Mouse (Mus musculus) forebrain, embryonic 12.5 days (tissue): ENCODE data around the gene Kif27. TPM values are rescaled to one million over a fixed set of nuclear protein-coding genes. Genes with fewer than 3 reads are reported as not detected.
A peak's percentile ranks its signal among the peaks of the same experiment; 100 is the strongest.
"Not testable (repeated sequence)": the region's sequence is repeated elsewhere in the genome, so short reads cannot be mapped to it uniquely, and the experiment has no call there.

Experiments
- ATAC-seq: fragments of 200-750 bp; cut with Nextera tagmentation; 2 replicates; pipeline ENCODE4 v1.8.0; 2017; ENCODE audit warnings: moderate TSS enrichment; ENCODE audit not compliant: low FRiP score
- H3K27ac ChIP-seq: fragments of 300-500 bp; sonication (generic); 2 replicates; pipeline ENCODE4 v1.5.1; 2016; ENCODE audit warnings: mild to moderate bottlenecking
- H3K27me3 ChIP-seq: fragments of 300-500 bp; sonication (generic); 2 replicates; pipeline ENCODE4 v1.6.1; 2016; ENCODE audit warnings: mild to moderate bottlenecking
- H3K36me3 ChIP-seq: fragments of 300-500 bp; sonication (generic); replicated peaks from 2 replicates; pipeline ENCODE4 v1.6.1; 2016; ENCODE audit warnings: mild to moderate bottlenecking
- H3K4me1 ChIP-seq: fragments of 300-500 bp; sonication (generic); 2 replicates; pipeline ENCODE4 v1.6.1; 2016
- H3K4me2 ChIP-seq: fragments of 300-500 bp; sonication (generic); 2 replicates; pipeline ENCODE4 v1.6.1; 2016; ENCODE audit warnings: mild to moderate bottlenecking, moderate library complexity
- H3K4me3 ChIP-seq: fragments of 300-500 bp; sonication (generic); replicated peaks from 2 replicates; pipeline ENCODE4 v1.5.1; 2016; ENCODE audit warnings: mild to moderate bottlenecking
- H3K9ac ChIP-seq: fragments of 300-500 bp; sonication (generic); 2 replicates; pipeline ENCODE4 v1.6.1; 2016; ENCODE audit warnings: mild to moderate bottlenecking
- H3K9me3 ChIP-seq: fragments of 300-500 bp; sonication (generic); 2 replicates; pipeline ENCODE4 v1.6.1; 2016
- WGBS: fragments of 180-500 bp; shearing (Covaris S2); methylation state at CpG from one replicate; pipeline ENCODE4 v1.1.7; 2016; 5-methylcytosine and 5-hydroxymethylcytosine counted together
- polyA plus RNA-seq: library from polyadenylated mRNA; unstranded; fragments of >200 nt; fragmentation: Nextera tagmentation; extraction: Ambion mirVana; gene quantifications from 2 replicates; pipeline ENCODE4 v1.2.1, GENCODE M21; 2016

The Kif27 gene
- polyA plus RNA-seq, 1 experiment from 2014 or later, result 1.7 TPM

GRCm38 (mm10) chr13:58385547-58385920, 26.6 kb upstream of the Kif27 start:
- Histone ChIP-seq H3K4me3 (peak overlapping the region; percentile 85), H3K27me3 (no peaks in the 10 kb centered on the region), H3K4me1 (peaks cover 11% of the 10 kb centered on the region), H3K27ac (0 out of 2 replicates have a peak overlapping the region, but pooled peaks have one; percentile 5), H3K36me3 (peaks cover 35% of the 10 kb centered on the region), H3K9ac (peak overlapping the region; percentile 75; the same call in 1 of the 2 replicates), H3K9me3 (peaks cover 14% of the 10 kb centered on the region), H3K4me2 (peak overlapping the region; percentile 88)
- no peak for ATAC-seq
- WGBS, result 87% methylated on average over 7 of the region's 7 CpGs

DNA sequence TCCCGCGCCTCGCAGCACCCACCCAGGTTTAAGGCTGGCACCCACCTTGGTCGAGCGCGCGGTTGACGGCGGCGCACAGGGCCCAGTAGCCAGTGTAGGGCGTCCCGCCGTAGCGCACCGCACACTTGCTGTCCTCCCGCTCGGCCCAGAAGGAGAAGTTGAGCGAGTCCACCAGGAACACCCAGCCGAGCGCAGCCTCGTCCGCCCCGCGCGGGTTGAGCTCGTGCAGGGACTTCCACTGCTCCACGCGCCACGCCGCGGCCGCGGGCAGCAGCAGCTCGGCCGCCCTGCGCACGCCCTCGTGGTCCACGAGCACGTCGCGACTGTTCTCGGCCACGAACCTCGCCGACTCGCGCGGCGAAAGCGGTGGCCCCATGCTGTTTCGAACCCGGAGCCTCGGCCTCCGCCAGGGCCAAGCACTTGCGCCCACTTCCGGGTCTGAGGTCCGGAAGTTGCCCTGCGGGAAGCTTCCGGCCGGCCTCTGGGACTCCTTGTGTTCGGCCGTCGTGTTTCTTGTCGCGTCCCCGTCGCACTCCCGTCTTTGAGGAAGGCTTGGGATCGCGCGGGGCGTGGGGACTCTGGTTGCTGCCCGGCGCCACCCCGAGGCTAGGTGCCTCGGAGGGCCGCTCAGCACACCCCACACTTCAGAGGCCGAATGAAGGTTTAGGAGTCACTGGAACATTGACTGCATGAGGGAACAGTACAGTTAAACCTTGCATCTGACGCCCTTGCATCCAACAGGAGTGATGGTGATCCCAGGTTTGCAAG, 26.0 kb upstream of the Kif27 start, which contains the start of gene 2210016F16Rik:
Gene 2210016F16Rik, minus strand, starts transcription at position 447 of the 768 bp plus-strand sequence.
- WGBS, result 3% methylated on average over 80 of the region's 80 CpGs
- Histone ChIP-seq H3K9me3 (peaks cover 20% of the 10 kb centered on the region), H3K36me3 (peaks cover 35% of the 10 kb centered on the region), H3K27ac (0 out of 2 replicates have a peak within 1 kb of the TSS, but pooled peaks have one; percentile 5), H3K4me1 (peaks cover 11% of the 10 kb centered on the region), H3K27me3 (no peaks in the 10 kb centered on the region), H3K4me3 (peak within 1 kb of the TSS; percentile 85), H3K4me2 (peak within 1 kb of the TSS; percentile 88), H3K9ac (peak within 1 kb of the TSS; percentile 75)
- ATAC-seq, result peak; percentile 73

DNA sequence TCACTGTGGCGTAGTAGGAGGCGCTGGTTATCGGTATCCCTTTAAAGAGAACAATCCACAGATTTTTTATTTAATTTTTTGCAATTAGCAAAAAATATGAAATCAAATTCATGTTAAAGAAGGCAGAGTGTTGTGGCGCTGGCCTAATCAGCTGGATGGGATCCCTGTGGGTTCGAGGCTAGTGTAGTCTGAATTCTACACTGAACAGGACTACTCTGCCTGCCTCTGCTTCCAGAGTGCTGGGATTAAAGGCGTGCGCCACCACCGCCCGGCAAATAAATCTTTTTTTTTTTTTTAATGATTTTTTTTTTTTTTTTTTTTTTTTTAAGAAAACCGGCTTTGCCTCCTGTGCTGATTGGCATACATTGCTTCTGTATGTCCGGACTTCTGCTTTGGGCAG, 25.4 kb upstream of the Kif27 start:
- ATAC-seq, result 0 out of 2 replicates have a peak, but pooled peaks have one; percentile 21
- peak overlapping the region; percentile 88 for H3K4me2 ChIP-seq
- WGBS, result 49% methylated on average over 11 of the region's 11 CpGs
- H3K4me1 ChIP-seq, result peaks cover 11% of the 10 kb centered on the region
- H3K27me3 ChIP-seq, result no peaks in the 10 kb centered on the region
- peak overlapping the region; percentile 75 for H3K9ac ChIP-seq
- H3K36me3 ChIP-seq, result peaks cover 31% of the 10 kb centered on the region
- H3K27ac ChIP-seq, result no peak overlapping the region
- H3K4me3 ChIP-seq, result peak overlapping the region; percentile 85
- H3K9me3 ChIP-seq, result peaks cover 21% of the 10 kb centered on the region

DNA sequence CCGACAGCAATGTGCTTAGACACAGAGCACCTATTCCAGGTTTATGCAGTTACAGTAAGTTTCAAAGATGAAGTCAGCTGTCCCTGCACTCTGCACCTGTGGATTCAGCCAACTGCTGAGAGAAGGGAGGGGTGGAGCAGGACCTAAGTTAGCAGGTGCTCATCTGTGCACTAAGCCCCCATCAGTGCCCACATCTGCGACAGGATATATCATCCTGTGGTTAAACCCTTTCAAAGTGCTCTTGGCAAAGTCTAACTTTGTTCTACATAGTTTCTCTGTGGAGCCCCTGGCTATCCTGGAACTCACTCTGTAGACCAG, 14.2 kb upstream of the Kif27 start:
- no peak for ATAC-seq
- Histone ChIP-seq H3K9ac (no peak overlapping the region), H3K4me3 (no peak overlapping the region), H3K36me3 (no peaks in the 10 kb centered on the region), H3K27me3 (no peaks in the 10 kb centered on the region), H3K27ac (no peak overlapping the region), H3K9me3 (no peaks in the 10 kb centered on the region), H3K4me2 (no peak overlapping the region), H3K4me1 (no peaks in the 10 kb centered on the region)
- WGBS, result 87% methylated on average over 2 of the region's 2 CpGs

GRCm38 (mm10) chr13:58372278-58373152, 13.6 kb upstream of the Kif27 start:
- no peaks in the 10 kb centered on the region for H3K27me3 ChIP-seq
- H3K4me2 ChIP-seq, result no peak overlapping the region
- H3K36me3 ChIP-seq, result no peaks in the 10 kb centered on the region
- WGBS, result 88% methylated on average over 5 of the region's 5 CpGs
- H3K4me3 ChIP-seq, result no peak overlapping the region
- no peaks in the 10 kb centered on the region for H3K9me3 ChIP-seq
- no peak overlapping the region for H3K9ac ChIP-seq
- H3K4me1 ChIP-seq, result no peaks in the 10 kb centered on the region
- no peak for ATAC-seq
- H3K27ac ChIP-seq, result no peak overlapping the region

DNA sequence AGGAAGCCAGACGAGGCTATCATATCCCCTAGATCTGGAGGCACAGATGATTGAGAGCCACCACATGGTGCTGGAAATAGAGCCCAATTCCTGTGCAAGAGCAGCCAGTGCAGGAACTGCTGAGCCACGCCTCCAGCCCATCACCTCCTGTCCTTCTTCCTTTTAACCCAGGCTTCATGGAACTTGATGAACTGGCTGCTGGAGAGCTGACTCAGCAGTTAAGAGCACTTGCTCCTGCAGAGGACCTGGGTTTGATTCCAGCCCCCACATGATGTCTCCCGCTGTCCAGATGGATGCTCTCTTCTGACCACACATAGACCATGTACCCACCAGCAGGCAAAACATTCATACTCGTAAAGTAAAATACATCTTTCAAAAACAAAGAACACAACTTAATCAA, 9.9 kb upstream of the Kif27 start:
- Histone ChIP-seq H3K4me3 (no peak overlapping the region), H3K27me3 (no peaks in the 10 kb centered on the region), H3K4me1 (no peaks in the 10 kb centered on the region), H3K9ac (no peak overlapping the region), H3K4me2 (no peak overlapping the region), H3K27ac (no peak overlapping the region), H3K9me3 (no peaks in the 10 kb centered on the region), H3K36me3 (no peaks in the 10 kb centered on the region)
- 81% methylated on average over 4 of the region's 4 CpGs for WGBS
- no peak for ATAC-seq

DNA sequence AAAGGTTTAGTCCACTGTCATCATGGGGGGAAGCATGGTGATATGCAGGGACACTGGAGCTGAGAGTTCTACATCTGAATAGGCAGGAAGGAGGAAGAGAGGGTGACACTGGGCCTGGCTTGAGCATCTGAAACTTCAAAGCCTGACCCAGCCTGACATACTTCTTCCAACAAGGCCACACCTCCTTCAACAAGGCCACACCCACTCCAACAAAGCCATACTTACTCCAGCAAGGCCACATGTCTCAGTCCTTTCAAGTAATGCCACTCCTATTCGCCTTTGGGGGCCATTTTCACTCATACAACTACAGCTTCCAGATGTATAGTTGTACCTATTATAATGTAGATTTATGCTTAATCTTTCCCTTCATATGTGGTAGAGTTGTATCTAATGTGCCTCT, 8.7 kb upstream of the Kif27 start:
- no peak for ATAC-seq
- Histone ChIP-seq H3K4me1 (no peaks in the 10 kb centered on the region), H3K27ac (no peak overlapping the region), H3K4me3 (no peak overlapping the region), H3K4me2 (no peak overlapping the region), H3K27me3 (no peaks in the 10 kb centered on the region), H3K36me3 (no peaks in the 10 kb centered on the region), H3K9ac (no peak overlapping the region), H3K9me3 (no peaks in the 10 kb centered on the region)
- WGBS, result 58% methylated on average over 1 of the region's 1 CpGs

DNA sequence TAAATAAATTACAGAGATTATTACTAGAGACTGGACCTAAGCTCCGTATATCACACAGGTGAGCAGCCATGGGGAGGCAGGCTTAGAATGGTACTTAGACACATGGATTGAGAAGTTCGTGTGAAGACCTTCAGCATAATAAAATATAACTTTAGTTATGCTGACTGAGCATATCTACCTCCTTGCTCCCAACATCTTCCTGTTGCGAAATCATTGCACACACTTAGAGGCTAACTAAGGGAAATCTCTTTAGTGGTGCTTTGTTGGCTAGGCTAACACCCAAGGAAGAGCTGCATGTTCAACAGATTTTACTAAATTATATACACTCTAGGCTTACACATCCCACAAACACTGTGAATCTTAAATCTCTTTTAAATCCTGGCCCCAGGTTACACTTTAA, 7.5 kb upstream of the Kif27 start:
- Histone ChIP-seq H3K4me2 (no peak overlapping the region), H3K27me3 (no peaks in the 10 kb centered on the region), H3K36me3 (no peaks in the 10 kb centered on the region), H3K27ac (no peak overlapping the region), H3K4me3 (no peak overlapping the region), H3K9ac (no peak overlapping the region), H3K4me1 (no peaks in the 10 kb centered on the region), H3K9me3 (no peaks in the 10 kb centered on the region)
- no peak for ATAC-seq
- WGBS, result 88% methylated on average over 3 of the region's 3 CpGs

DNA sequence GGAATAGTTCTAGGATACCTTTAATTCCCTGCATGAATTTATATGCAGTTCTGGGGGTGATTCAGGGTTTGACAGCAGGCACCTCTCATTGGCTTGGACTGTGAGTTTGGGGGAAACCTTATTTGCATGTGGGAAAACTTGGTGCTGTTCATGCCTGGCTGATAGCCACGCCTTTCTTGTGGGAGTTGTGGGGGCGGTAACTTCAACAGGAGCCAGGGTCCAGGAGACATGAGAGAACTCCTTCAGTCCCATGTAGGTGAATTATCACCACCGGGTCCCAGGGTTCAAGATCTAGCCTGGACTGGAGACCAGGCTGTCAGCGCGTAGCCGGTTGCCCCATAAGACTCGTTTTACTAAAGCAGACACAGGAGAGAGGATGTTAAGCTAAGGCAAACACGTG, 6.3 kb upstream of the Kif27 start:
- not testable (repeated sequence) for H3K27ac ChIP-seq, H3K9me3 ChIP-seq, H3K4me2 ChIP-seq, H3K4me1 ChIP-seq, H3K4me3 ChIP-seq, H3K9ac ChIP-seq, H3K27me3 ChIP-seq, H3K36me3 ChIP-seq, ATAC-seq
- 83% methylated on average over 8 of the region's 8 CpGs for WGBS

- H3K9ac ChIP-seq, result no peak overlapping the region
- H3K27ac ChIP-seq, result no peak overlapping the region
- H3K27me3 ChIP-seq, result no peaks in the 10 kb centered on the region
- ATAC-seq, result no peak
- H3K4me3 ChIP-seq, result no peak overlapping the region
- no peaks in the 10 kb centered on the region for H3K9me3 ChIP-seq
- no peaks in the 10 kb centered on the region for H3K4me1 ChIP-seq
- H3K4me2 ChIP-seq, result no peak overlapping the region
- H3K36me3 ChIP-seq, result no peaks in the 10 kb centered on the region
- 82% methylated on average over 8 of the region's 8 CpGs for WGBS
These were observed 5.6 kb upstream of the Kif27 start for GRCm38 (mm10) chr13:58364353-58365175.

DNA sequence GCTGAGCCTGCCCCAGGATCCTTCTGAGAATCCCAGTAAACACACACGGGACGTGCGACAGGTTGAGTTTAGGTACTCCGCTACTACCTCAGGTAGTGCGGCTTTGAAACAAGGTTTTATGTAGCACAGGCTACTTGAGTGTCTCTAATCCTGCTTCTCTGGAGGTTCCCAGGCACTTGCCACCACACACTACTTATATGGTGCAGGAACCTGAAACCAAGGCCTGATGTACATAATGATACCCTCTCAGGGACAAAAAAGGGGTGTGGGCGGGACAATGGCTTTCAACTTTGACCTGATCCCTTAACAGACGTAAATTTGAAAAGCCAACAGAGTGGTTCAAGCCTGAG, 357 bp upstream of the Kif27 start:
- H3K36me3 ChIP-seq, result no peaks in the 10 kb centered on the region
- H3K27ac ChIP-seq, result 0 out of 2 replicates have a peak overlapping the region, but pooled peaks have one; percentile 42
- H3K4me3 ChIP-seq, result peak overlapping the region; percentile 65
- 5% methylated on average over 7 of the region's 7 CpGs for WGBS
- H3K4me2 ChIP-seq, result peak overlapping the region; percentile 92
- H3K27me3 ChIP-seq, result no peaks in the 10 kb centered on the region
- no peak for ATAC-seq
- H3K9me3 ChIP-seq, result no peaks in the 10 kb centered on the region
- no peaks in the 10 kb centered on the region for H3K4me1 ChIP-seq
- H3K9ac ChIP-seq, result no peak overlapping the region

DNA sequence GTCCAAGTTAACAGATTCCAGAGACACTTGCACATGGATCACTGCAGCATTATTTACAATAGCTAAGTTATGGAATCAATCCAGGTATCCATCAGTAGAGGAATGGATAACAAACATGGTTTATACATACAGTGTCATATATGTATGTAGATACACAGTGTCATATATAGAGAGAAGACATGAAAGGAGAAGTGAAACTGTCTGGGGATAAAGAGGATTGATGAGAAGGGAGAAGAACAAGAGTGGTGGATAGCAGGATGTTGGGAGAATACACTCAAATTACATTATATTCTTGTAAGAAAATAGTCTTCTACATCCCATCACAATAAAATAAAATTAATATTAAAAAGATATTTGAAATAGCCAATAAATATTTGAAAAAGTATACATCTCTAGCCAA, 5.9 kb downstream of the Kif27 start:
- no peaks in the 10 kb centered on the region for H3K9me3 ChIP-seq
- ATAC-seq, result no peak
- H3K4me2 ChIP-seq, result no peak overlapping the region
- no peaks in the 10 kb centered on the region for H3K4me1 ChIP-seq
- H3K36me3 ChIP-seq, result no peaks in the 10 kb centered on the region
- H3K27ac ChIP-seq, result no peak overlapping the region
- no peak overlapping the region for H3K4me3 ChIP-seq
- no peaks in the 10 kb centered on the region for H3K27me3 ChIP-seq
- no peak overlapping the region for H3K9ac ChIP-seq
